Mouse (Mus musculus) forebrain, embryonic 11.5 days (tissue): ENCODE results near the gene Cldn10. TPM values are rescaled to one million over a fixed set of nuclear protein-coding genes. Genes with fewer than 3 reads are reported as not detected.

Source experiments
- ATAC-seq: fragments of 200-750 bp; cut with Nextera tagmentation; replicated peaks from 2 replicates; pipeline ENCODE4 v1.8.0; 2017; ENCODE audit warnings: moderate TSS enrichment; ENCODE audit not compliant: low FRiP score
- DNase-seq: peaks from one replicate; pipeline ENCODE4 v3.0.0-alpha.2; 2017; ENCODE audit warnings: low spot score
- H3K27ac ChIP-seq: fragments of 300-500 bp; sonication (generic); 2 replicates; pipeline ENCODE4 v1.5.1; 2014; ENCODE audit warnings: low read depth, low read length
- H3K27me3 ChIP-seq: fragments of 300-500 bp; sonication (generic); 2 replicates; pipeline ENCODE4 v1.6.1; 2014; ENCODE audit warnings: mild to moderate bottlenecking, low read length, mixed read lengths; ENCODE audit not compliant: control insufficient read depth, insufficient read depth
- H3K36me3 ChIP-seq: fragments of 300-500 bp; sonication (generic); 2 replicates; pipeline ENCODE4 v1.6.1; 2014; ENCODE audit warnings: mild to moderate bottlenecking, low read length, moderate library complexity, mixed read lengths; ENCODE audit not compliant: control insufficient read depth, insufficient read depth
- H3K4me1 ChIP-seq: fragments of 300-500 bp; sonication (generic); replicated peaks from 2 replicates; pipeline ENCODE4 v1.6.1; 2014; ENCODE audit warnings: low read length, mixed read lengths; ENCODE audit not compliant: control insufficient read depth, insufficient read depth
- H3K4me2 ChIP-seq: fragments of 300-500 bp; sonication (generic); 2 replicates; pipeline ENCODE4 v1.6.1; 2014; ENCODE audit warnings: low read depth, mild to moderate bottlenecking, low read length, moderate library complexity, mixed read lengths; ENCODE audit not compliant: severe bottlenecking
- H3K4me3 ChIP-seq: fragments of 300-500 bp; sonication (generic); 2 replicates; pipeline ENCODE4 v1.5.1; 2014; ENCODE audit warnings: low read depth, low read length
- H3K9ac ChIP-seq: fragments of 300-500 bp; sonication (generic); 2 replicates; pipeline ENCODE4 v1.6.1; 2014; ENCODE audit warnings: low read length
- H3K9me3 ChIP-seq: fragments of 300-500 bp; sonication (generic); 2 replicates; pipeline ENCODE4 v1.6.1; 2016; ENCODE audit warnings: low read length, mixed read lengths; ENCODE audit not compliant: control insufficient read depth
- WGBS: fragments of 180-500 bp; shearing (Covaris S2); extraction: QIAGEN DNeasy Blood & Tissue Kit; methylation state at CpG from one replicate; pipeline ENCODE4 v1.1.7; 2014; 5-methylcytosine and 5-hydroxymethylcytosine counted together
- polyA plus RNA-seq: library from polyadenylated mRNA; unstranded; fragments of >200 nt; fragmentation: Nextera tagmentation; extraction: Ambion mirVana; gene quantifications from 2 replicates; pipeline ENCODE4 v1.2.1, GENCODE M21; 2014

Cldn10 gene
- polyA plus RNA-seq, 1 experiment from 2014 or later, result 0.84 TPM

GRCm38 (mm10) chr14:118838556-118839120 lies 50.9 kb downstream of the Cldn10 start:
- ATAC-seq (no peak), DNase-seq (no peak)
- Histone ChIP-seq H3K27me3 (no peaks in the 10 kb centered on the region), H3K4me3 (no peak overlapping the region), H3K4me2 (no peak overlapping the region), H3K9ac (no peak overlapping the region), H3K27ac (no peak overlapping the region), H3K4me1 (no peaks in the 10 kb centered on the region; the same call in 1 of the 2 replicates), H3K36me3 (no peaks in the 10 kb centered on the region), H3K9me3 (no peaks in the 10 kb centered on the region)
- WGBS, result 82% methylated on average over 8 of the region's 8 CpGs

GRCm38 (mm10) chr14:118839416-118839815 lies 51.7 kb downstream of the Cldn10 start:
- Histone ChIP-seq H3K27ac (no peak overlapping the region), H3K4me2 (no peak overlapping the region), H3K9ac (no peak overlapping the region), H3K9me3 (no peaks in the 10 kb centered on the region), H3K27me3 (no peaks in the 10 kb centered on the region), H3K4me3 (no peak overlapping the region), H3K36me3 (no peaks in the 10 kb centered on the region), H3K4me1 (no peaks in the 10 kb centered on the region; the same call in 1 of the 2 replicates)
- ATAC-seq (no peak), DNase-seq (no peak)
- WGBS, result 60% methylated on average over 5 of the region's 5 CpGs

- H3K9ac ChIP-seq, result no peak overlapping the region
- no peak overlapping the region for H3K4me2 ChIP-seq
- no peak overlapping the region for H3K27ac ChIP-seq
- H3K9me3 ChIP-seq, result no peaks in the 10 kb centered on the region
- H3K27me3 ChIP-seq, result no peaks in the 10 kb centered on the region
- H3K36me3 ChIP-seq, result no peaks in the 10 kb centered on the region
- DNase-seq (no peak), ATAC-seq (no peak; the same call in 1 of the 2 replicates)
- no peak overlapping the region for H3K4me3 ChIP-seq
- H3K4me1 ChIP-seq, result no peaks in the 10 kb centered on the region
- 97% methylated on average over 1 of the region's 1 CpGs for WGBS
These were observed 52.3 kb downstream of the Cldn10 start for GRCm38 (mm10) chr14:118840027-118840426.

- Histone ChIP-seq H3K27ac (no peak overlapping the region), H3K4me2 (no peak overlapping the region), H3K36me3 (no peaks in the 10 kb centered on the region), H3K27me3 (no peaks in the 10 kb centered on the region), H3K9ac (no peak overlapping the region), H3K4me1 (no peaks in the 10 kb centered on the region), H3K4me3 (no peak overlapping the region), H3K9me3 (no peaks in the 10 kb centered on the region)
- ATAC-seq (no peak), DNase-seq (no peak)
- WGBS, result 90% methylated on average over 3 of the region's 3 CpGs
These were observed 54.6 kb downstream of the Cldn10 start for GRCm38 (mm10) chr14:118842353-118842752.

- H3K36me3 ChIP-seq, result no peaks in the 10 kb centered on the region
- H3K9me3 ChIP-seq, result no peaks in the 10 kb centered on the region
- no peak overlapping the region for H3K27ac ChIP-seq
- H3K4me2 ChIP-seq, result no peak overlapping the region
- WGBS, result 96% methylated on average over 10 of the region's 10 CpGs
- ATAC-seq, result no peak
- no peak for DNase-seq
- no peak overlapping the region for H3K9ac ChIP-seq
- no peak overlapping the region for H3K4me3 ChIP-seq
- H3K27me3 ChIP-seq, result no peaks in the 10 kb centered on the region
- no peaks in the 10 kb centered on the region for H3K4me1 ChIP-seq
These were observed 59.1 kb downstream of the Cldn10 start for GRCm38 (mm10) chr14:118846834-118847233.

- Histone ChIP-seq H3K27ac (no peak overlapping the region), H3K27me3 (0 out of 2 replicates have a peak, but pooled peaks cover 1% of the 10 kb centered on the region), H3K36me3 (no peaks in the 10 kb centered on the region), H3K9me3 (no peaks in the 10 kb centered on the region), H3K4me1 (no peaks in the 10 kb centered on the region), H3K9ac (no peak overlapping the region), H3K4me3 (no peak overlapping the region), H3K4me2 (no peak overlapping the region)
- DNase-seq (no peak), ATAC-seq (no peak)
- 90% methylated on average over 7 of the region's 7 CpGs for WGBS
These were observed 60.5 kb downstream of the Cldn10 start for GRCm38 (mm10) chr14:118848171-118848570.

- no peak for DNase-seq
- Histone ChIP-seq H3K27me3 (peaks cover 10% of the 10 kb centered on the region), H3K36me3 (no peaks in the 10 kb centered on the region), H3K4me3 (no peak overlapping the region), H3K9me3 (no peaks in the 10 kb centered on the region), H3K4me2 (no peak overlapping the region), H3K27ac (no peak overlapping the region), H3K9ac (no peak overlapping the region), H3K4me1 (peaks cover 7% of the 10 kb centered on the region; the same call in 1 of the 2 replicates)
- 82% methylated on average over 11 of the region's 11 CpGs for WGBS
- ATAC-seq, result no peak
These were observed 62.4 kb downstream of the Cldn10 start for GRCm38 (mm10) chr14:118850011-118850695.

GRCm38 (mm10) chr14:118850696-118851035 lies 63.0 kb downstream of the Cldn10 start:
- H3K9me3 ChIP-seq, result no peaks in the 10 kb centered on the region
- H3K4me2 ChIP-seq, result no peak overlapping the region
- no peak for DNase-seq
- ATAC-seq, result no peak
- no peaks in the 10 kb centered on the region for H3K36me3 ChIP-seq
- peaks cover 7% of the 10 kb centered on the region; the same call in 1 of the 2 replicates for H3K4me1 ChIP-seq
- H3K9ac ChIP-seq, result no peak overlapping the region
- H3K27ac ChIP-seq, result no peak overlapping the region
- H3K27me3 ChIP-seq, result peaks cover 10% of the 10 kb centered on the region
- WGBS, result 67% methylated on average over 4 of the region's 4 CpGs
- no peak overlapping the region for H3K4me3 ChIP-seq
